Comparison of ENCODE assay signal across 15 mouse cellular contexts in the genomic region with DNA sequence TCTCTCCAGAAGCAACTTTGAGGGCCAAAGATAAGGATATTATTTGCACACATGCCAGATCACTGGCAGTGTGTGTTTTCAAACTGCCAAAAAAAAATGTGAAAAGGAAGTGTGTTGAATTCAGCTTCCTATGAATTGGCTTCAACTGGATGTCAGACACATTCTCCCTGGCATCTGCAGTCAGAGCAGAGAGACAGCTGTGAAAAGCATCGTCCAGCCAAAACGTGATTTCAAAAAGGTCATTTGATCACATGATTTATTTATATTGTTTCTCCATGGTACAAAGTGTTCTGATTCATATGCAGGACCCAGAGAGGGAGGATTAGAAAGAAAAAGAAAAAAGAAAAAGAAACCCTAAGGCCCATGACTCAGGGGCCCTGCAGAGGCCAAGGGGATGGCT.
DNase-seq lines count a peak whose midpoint lies in the region; ATAC-seq and TF ChIP-seq lines count a peak whose summit lies in the region.
"Had no signal": no experiment of that assay in that cellular context is flagged by ENCODE, and none has a peak within 500 bp of the region (broad histone marks: within the 10 kb centered on the region; RNA-seq: fewer than 3 reads in every experiment).

No protein-coding gene starts in this region.

- H3K9me3 ChIP-seq in lung, postnatal 0 days (ENCODE audit: low read length) = no peaks in the 10 kb centered on the region
- no peaks in the 10 kb centered on the region for H3K9me3 ChIP-seq in intestine, embryonic 16.5 days (ENCODE audit: control insufficient read depth, low read length)
- H3K9me3 ChIP-seq in hindbrain, embryonic 13.5 days = no peaks in the 10 kb centered on the region
- H3K9me3 ChIP-seq: embryonic facial prominence, embryonic 10.5 days; hindbrain, embryonic 10.5 days; intestine, embryonic 15.5 days; limb, embryonic 10.5 days; neural tube, embryonic 13.5 days had no signal

- no peak overlapping the region for H3K4me3 ChIP-seq in lung, postnatal 0 days (ENCODE audit: low read depth, low read length)
- H3K4me3 ChIP-seq in intestine, embryonic 16.5 days (ENCODE audit: low read length) = no peak overlapping the region
- H3K4me3 ChIP-seq in hindbrain, embryonic 13.5 days = no peak overlapping the region
- H3K4me3 ChIP-seq: embryonic facial prominence, embryonic 10.5 days; hindbrain, embryonic 10.5 days; intestine, embryonic 15.5 days; limb, embryonic 10.5 days; neural tube, embryonic 13.5 days had no signal

- peak; percentile 23 for DNase-seq in adrenal gland, adult 2 months
- no peak for DNase-seq in adrenal gland, postnatal 4 days (ENCODE audit: low spot score in 2 of 2)
- peak; percentile 24 for DNase-seq in kidney, adult 9 months
- no peak for DNase-seq in kidney, adult 18-20 months
- peak; percentile 72 to 80 for DNase-seq in heart, adult 9 months (ENCODE audit: low spot score in 2 of 2)
- DNase-seq in lung, postnatal 0 days (ENCODE audit: low spot score) = peak; percentile 91
- DNase-seq: cerebellum, adult 9-11 months had no signal

- ATAC-seq in lung, postnatal 0 days = peak; percentile 93
- ATAC-seq in intestine, embryonic 16.5 days = no peak
- no peak for ATAC-seq in hindbrain, embryonic 13.5 days (ENCODE audit: low FRiP score)
- ATAC-seq: intestine, embryonic 15.5 days had no signal

- no peaks in the 10 kb centered on the region for H3K27me3 ChIP-seq in lung, postnatal 0 days (replicated peaks; ENCODE audit: insufficient read depth, low read length)
- no peaks in the 10 kb centered on the region for H3K27me3 ChIP-seq in intestine, embryonic 16.5 days (replicated peaks; ENCODE audit: control insufficient read depth, insufficient read depth, low read length)
- no peaks in the 10 kb centered on the region for H3K27me3 ChIP-seq in hindbrain, embryonic 13.5 days
- H3K27me3 ChIP-seq: intestine, embryonic 15.5 days; neural tube, embryonic 13.5 days had no signal

- no peak overlapping the region for H3K9ac ChIP-seq in lung, postnatal 0 days (replicated peaks; ENCODE audit: low read depth)
- no peak overlapping the region for H3K9ac ChIP-seq in intestine, embryonic 16.5 days (ENCODE audit: low read depth, low read length)
- no peak overlapping the region for H3K9ac ChIP-seq in hindbrain, embryonic 13.5 days
- H3K9ac ChIP-seq: intestine, embryonic 15.5 days; neural tube, embryonic 13.5 days had no signal

- H3K36me3 ChIP-seq in lung, postnatal 0 days (ENCODE audit: insufficient read depth, low read length) = no peaks in the 10 kb centered on the region
- no peaks in the 10 kb centered on the region for H3K36me3 ChIP-seq in intestine, embryonic 16.5 days (ENCODE audit: control insufficient read depth, insufficient read depth, low read length)
- no peaks in the 10 kb centered on the region for H3K36me3 ChIP-seq in hindbrain, embryonic 13.5 days
- H3K36me3 ChIP-seq: embryonic facial prominence, embryonic 10.5 days; hindbrain, embryonic 10.5 days; intestine, embryonic 15.5 days; limb, embryonic 10.5 days; neural tube, embryonic 13.5 days had no signal

- 30% methylated on average over 2 of the region's 2 CpGs for WGBS in lung, postnatal 0 days
- 32% methylated on average over 2 of the region's 2 CpGs for WGBS in intestine, embryonic 16.5 days
- 48% methylated on average over 2 of the region's 2 CpGs for WGBS in hindbrain, embryonic 13.5 days

- TF ChIP-seq CTCF in lung, postnatal 0 days (IDR thresholded peaks at IDR 0.05) = no peak

- no peak overlapping the region for H3K4me2 ChIP-seq in lung, postnatal 0 days (replicated peaks; ENCODE audit: low read depth, low read length)
- H3K4me2 ChIP-seq in intestine, embryonic 16.5 days (ENCODE audit: low read depth, low read length) = no peak overlapping the region
- H3K4me2 ChIP-seq in hindbrain, embryonic 13.5 days = no peak overlapping the region
- H3K4me2 ChIP-seq: intestine, embryonic 15.5 days; neural tube, embryonic 13.5 days had no signal

- H3K27ac ChIP-seq in lung, postnatal 0 days (ENCODE audit: low read length) = 0 out of 2 replicates have a peak overlapping the region, but pooled peaks have one; percentile 27
- H3K27ac ChIP-seq in intestine, embryonic 16.5 days (ENCODE audit: low read length) = no peak overlapping the region
- no peak overlapping the region for H3K27ac ChIP-seq in hindbrain, embryonic 13.5 days
- H3K27ac ChIP-seq: embryonic facial prominence, embryonic 10.5 days; hindbrain, embryonic 10.5 days; intestine, embryonic 15.5 days; limb, embryonic 10.5 days; macrophage; neural tube, embryonic 13.5 days had no signal

- no peaks in the 10 kb centered on the region for H3K4me1 ChIP-seq in lung, postnatal 0 days (ENCODE audit: insufficient read depth, low read depth, low read length)
- H3K4me1 ChIP-seq in intestine, embryonic 16.5 days (ENCODE audit: control insufficient read depth, insufficient read depth, low read length) = peaks cover 2% of the 10 kb centered on the region; the same call in 1 of the 2 replicates
- no peaks in the 10 kb centered on the region for H3K4me1 ChIP-seq in hindbrain, embryonic 13.5 days (replicated peaks)
- H3K4me1 ChIP-seq: embryonic facial prominence, embryonic 10.5 days; hindbrain, embryonic 10.5 days; intestine, embryonic 15.5 days; limb, embryonic 10.5 days; neural tube, embryonic 13.5 days had no signal

- TF ChIP-seq EP300 in lung, postnatal 0 days (IDR thresholded peaks at IDR 0.05) = peak; percentile 94

Comparison
In these comparisons a context has a peak if more than half of its experiments do, and no peak if none do; other contexts are left out.
1. DNase-seq: peak in adrenal gland, adult 2 months (single experiment), kidney, adult 9 months (single experiment), heart, adult 9 months (2 of 2) and lung, postnatal 0 days (single experiment); none in adrenal gland, postnatal 4 days (0 of 2) and kidney, adult 18-20 months (single experiment).